Mouse (Mus musculus): ENCODE measurements around the gene Rims1. TPM values are rescaled to one million over a fixed set of nuclear protein-coding genes. Genes with fewer than 3 reads are reported as not detected.

The Rims1 gene
- not detected in 2 replicates for total RNA-seq (2017)

DNA sequence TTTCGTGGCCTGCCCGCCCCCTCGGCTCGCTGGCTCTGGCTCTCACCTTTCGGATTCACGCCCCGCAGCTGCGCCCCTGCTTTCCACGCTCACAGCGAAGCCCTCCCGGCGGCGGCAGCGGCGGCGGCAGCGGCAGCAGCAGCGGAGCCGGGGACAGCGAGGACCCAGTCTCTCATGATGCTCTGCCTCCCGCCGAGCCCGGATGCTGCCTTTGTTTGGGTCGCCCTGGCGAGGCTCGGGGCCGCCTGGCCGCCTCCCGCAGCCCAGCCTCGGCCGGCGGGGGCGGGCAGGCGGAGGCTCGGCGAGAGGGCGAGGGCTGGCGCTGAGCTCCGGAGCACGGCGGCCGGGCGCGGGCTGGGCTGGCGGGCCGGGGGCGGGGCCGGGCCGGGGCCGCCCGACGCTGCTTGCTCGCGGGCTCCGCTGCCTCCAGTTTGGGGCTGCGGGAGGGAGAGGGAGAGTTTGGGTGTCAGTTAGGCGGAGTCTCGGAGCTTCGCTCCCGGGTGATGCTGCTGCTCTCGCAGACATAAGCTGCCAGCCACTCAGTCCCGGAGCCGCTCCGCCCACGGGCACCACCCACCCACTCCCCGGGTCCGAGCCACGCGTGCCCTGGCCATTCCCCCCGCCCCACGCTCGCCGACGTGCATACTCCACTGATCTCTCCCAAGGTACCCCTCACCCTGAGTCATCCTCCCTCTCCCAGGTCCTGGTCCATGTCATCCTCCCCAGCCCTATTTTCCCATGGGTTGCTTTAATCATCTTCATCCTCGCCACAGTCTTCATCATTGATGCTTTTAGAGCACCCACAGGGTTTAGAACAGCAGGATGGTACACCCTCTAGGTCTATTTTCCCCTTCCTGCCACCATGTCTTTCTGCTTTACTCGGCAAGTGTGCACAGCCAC, at the start of gene Rims1:
Gene Rims1 (minus strand): TSS at position 269 of the 900 bp plus-strand sequence.
- peak; percentile 58 for ATAC-seq (replicated peaks; ENCODE audit: low read depth, poor library complexity, severe bottlenecking)

DNA sequence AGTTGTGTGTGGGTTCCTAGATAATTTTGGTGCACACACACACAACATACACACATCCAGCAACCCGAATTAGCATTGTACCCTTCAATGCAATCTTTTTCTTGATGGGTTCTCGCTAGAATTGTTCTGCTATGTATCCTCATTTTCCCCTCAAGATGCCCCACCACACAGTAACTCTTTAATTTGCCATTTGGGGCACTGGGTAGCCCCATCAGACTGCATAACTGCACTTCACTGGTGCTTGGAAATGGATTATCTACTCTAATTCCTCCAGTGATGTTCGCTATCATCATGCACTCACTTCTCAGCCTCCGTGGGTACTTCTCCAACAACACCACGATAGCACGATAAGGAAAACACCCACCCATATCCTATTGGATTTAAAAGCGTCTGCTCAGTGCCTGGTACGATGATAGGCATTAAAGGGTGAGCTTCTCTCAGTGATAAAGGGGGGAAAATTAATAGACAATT, 867 bp upstream of the Rims1 start:
- ATAC-seq (replicated peaks; ENCODE audit: low read depth, poor library complexity, severe bottlenecking): no peak

GRCm38 (mm10) chr1:22805025-22805725, 619 bp downstream of the Rims1 start:
- no peak for ATAC-seq (replicated peaks; ENCODE audit: low read depth, poor library complexity, severe bottlenecking)

- ATAC-seq (replicated peaks; ENCODE audit: low read depth, poor library complexity, severe bottlenecking): no peak
Observed at GRCm38 (mm10) chr1:22804148-22804885, 1.5 kb downstream of the Rims1 start.

DNA sequence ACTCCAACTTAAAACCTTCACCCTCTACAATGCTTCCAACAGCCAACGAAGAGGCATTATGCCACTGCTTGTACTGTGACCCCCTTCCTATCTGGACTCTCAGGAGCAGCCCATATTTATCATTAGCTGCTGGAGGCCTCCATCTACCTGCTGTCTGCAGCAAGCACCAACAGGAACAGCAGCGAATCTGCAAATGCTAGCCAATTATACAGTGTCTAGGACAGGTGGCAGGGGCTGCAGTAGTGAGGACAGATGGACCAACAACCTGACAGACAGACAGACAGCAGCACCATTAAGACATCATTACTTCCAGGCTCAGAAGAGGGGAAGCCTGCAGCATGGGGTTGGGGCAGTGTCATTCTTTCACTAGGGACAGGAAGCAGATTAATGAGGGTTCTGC, 2.3 kb downstream of the Rims1 start:
- no peak for ATAC-seq (replicated peaks; ENCODE audit: low read depth, poor library complexity, severe bottlenecking)

GRCm38 (mm10) chr1:22800276-22800675, 5.5 kb downstream of the Rims1 start:
- ATAC-seq (replicated peaks; ENCODE audit: low read depth, poor library complexity, severe bottlenecking): no peak

DNA sequence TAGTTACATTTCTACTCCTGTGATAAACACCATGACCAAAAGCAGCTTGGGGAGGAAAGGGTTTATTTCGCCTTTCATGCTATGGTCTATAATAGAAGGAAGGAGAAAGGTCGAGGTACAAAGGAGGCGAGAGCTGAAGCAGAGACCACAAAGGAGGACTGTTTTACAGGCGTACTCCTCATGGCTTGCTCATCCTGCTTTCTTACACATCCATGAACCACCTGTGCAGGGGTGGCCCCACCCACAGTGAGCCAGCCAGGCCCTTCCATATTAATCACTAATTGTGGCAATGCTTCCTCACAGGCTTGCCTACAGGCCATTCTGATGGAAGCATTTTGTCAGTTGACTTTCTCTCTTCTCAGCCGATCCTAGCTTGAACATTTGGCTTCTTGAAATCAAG, 8.7 kb downstream of the Rims1 start:
- no peak for ATAC-seq (replicated peaks; ENCODE audit: low read depth, poor library complexity, severe bottlenecking)

DNA sequence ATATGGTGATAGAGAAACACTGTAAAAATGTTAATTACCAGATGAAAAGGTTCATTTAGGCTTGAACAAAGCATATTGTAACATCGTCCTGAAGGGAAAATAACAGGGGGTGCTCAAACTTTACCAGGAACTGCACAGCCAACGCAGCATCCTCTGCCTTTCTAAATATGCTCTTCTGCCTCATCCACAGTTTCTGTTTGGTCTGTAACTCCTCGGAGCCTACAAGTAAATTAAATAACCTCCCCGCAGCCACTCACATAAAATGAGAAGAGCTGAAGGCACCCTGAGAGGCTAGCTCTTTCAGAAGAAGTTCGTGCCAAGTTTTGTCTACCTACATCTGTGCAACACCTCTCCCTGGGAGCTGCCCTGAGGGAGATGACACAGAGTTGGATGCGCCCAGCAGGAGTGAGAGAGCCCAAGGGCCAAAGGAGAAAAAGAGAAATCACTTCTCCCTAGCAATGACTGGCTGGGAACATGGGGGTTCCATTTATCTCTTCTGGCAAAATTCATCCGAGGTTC, 16.3 kb downstream of the Rims1 start:
- no peak for ATAC-seq (replicated peaks; ENCODE audit: low read depth, poor library complexity, severe bottlenecking)

DNA sequence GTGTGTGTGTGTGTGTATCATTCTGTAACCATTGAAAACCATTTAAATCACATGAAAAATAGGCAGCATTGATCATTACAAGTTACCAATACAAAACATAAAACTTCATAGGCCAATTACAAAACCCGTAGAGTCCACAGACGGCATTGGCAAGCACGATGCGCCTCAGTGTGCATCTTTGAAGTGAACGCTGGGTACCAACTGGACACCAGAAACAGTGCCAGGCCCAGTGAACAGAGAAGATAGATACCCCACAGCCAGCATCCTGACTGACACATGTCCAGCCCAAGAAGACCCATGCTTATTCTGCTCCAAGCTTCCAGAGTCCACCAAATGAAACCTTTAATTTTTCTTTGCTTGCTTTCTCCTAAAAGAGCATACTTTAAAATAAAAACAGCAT, 18.2 kb downstream of the Rims1 start:
- ATAC-seq (replicated peaks; ENCODE audit: low read depth, poor library complexity, severe bottlenecking): no peak

- no peak for ATAC-seq (replicated peaks; ENCODE audit: low read depth, poor library complexity, severe bottlenecking)
Observed at GRCm38 (mm10) chr1:22770530-22771254, 35.1 kb downstream of the Rims1 start.

DNA sequence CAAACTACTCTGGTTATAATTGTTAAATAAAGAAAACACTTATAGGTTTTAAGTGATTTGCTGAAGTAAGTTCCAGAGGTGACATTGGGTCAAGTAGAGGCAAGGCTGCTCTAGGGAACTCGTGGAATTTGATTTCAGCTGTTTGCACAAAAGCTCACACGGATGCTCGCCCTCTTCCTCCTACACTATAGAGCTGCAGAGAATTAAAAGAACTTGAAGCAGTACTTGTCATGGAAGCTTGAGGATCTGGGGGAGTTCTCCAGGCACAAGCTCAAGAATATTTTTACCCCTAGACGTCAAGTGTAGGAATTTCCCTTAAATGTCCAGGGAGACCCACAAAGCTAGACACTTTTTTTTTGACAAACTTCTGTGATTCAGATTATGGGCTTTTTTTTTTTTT, 42.4 kb downstream of the Rims1 start:
- no peak for ATAC-seq (replicated peaks; ENCODE audit: low read depth, poor library complexity, severe bottlenecking)

GRCm38 (mm10) chr1:22762780-22763179, 43.0 kb downstream of the Rims1 start:
- ATAC-seq (replicated peaks; ENCODE audit: low read depth, poor library complexity, severe bottlenecking): no peak

DNA sequence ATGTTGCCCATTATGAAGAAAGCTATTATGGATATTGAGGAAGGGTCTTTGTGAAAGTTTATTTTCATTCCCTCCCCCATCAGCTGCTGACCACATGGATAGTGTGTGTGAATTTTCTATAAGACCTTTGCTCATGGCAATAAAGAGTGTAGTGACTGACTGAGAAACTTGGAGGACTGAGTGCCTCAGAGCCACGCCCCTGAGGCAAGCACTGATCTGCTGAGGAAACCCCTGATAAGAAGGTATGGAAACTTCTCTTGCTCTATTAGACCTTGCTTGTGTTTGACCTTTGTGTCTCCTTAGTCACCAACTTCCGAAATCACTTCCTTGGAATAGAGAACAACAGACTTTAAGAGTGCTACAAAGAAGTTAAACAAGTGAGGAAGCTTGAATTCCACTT, 55.3 kb downstream of the Rims1 start:
- ATAC-seq (replicated peaks; ENCODE audit: low read depth, poor library complexity, severe bottlenecking): no peak

DNA sequence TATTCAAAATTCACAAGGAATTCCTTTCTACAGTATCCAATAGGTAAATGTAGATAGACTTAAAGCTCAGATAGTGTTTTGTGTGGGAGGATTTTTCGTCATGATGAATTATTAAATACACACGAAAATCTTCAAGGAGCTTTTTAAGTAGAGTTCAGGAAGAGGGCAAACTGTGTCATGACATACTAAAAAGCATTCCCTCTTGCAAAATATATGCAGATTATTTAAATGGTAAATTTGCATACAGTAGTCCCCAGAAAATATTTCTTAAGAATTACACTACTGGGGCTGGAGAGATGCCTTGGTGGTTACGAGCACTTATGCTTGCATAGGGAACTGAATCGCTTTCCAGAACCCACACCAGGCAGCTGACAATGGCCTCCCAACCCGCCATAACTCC, 61.1 kb downstream of the Rims1 start:
- no peak for ATAC-seq (replicated peaks; ENCODE audit: low read depth, poor library complexity, severe bottlenecking)

DNA sequence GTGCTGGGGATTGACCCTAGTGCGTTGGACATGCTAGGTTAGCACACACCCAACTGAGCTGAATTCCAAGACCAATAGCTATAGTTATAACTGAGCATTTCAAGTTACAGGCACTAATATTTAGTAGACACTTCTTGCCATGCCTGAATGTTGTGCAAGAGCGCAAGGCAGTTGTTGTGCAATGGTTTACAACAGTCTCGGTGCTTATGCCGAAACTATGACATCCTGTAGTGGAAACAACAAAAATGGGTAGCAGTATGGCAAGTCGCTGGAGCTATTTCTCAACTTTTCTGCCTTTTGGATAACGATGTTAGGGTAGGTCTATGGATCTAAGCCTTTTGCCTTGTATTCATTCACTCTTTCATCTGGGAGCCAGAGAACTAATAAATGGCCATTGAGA, 68.3 kb downstream of the Rims1 start:
- ATAC-seq (replicated peaks; ENCODE audit: low read depth, poor library complexity, severe bottlenecking): no peak

DNA sequence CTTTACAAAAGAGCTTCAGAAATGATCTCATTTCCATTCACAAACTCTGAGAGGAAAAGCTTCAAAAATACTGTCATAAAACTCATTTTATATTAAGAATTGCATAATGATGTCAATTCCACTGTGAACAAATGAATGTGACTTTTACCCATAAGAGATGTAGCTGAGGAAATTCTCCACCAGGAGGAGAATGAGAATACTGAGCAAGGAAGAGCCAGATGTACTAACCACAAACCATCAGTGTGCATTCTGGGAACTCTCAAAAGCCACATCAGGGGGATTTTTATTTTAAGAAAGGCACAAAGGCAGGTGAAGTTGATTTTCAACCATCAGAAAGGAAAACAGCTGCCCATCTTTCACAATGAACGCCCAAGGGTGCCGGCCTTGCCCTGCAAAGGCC, 71.4 kb downstream of the Rims1 start:
- ATAC-seq (replicated peaks; ENCODE audit: low read depth, poor library complexity, severe bottlenecking): no peak

DNA sequence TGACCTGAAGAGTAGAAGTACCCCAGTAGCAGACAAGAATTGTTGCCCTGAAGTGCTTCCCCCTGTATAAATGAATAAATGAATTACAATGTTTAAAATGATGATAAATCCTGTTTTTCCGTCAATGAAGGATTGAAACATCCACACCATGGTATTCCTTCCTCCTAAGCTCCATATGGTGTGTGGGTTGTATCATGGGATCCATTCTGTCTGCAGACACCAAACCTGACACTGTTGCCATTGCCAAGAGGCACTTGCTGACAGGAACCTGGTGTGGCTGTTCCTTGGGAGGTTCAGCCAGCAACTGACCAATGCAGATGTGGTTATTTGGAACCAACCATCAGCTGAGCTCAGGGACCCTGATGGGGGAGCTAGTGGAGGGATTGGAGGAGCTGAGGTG, 72.5 kb downstream of the Rims1 start:
- no peak for ATAC-seq (replicated peaks; ENCODE audit: low read depth, poor library complexity, severe bottlenecking)

- no peak for ATAC-seq (replicated peaks; ENCODE audit: low read depth, poor library complexity, severe bottlenecking)
Observed at GRCm38 (mm10) chr1:22728207-22728606, 77.6 kb downstream of the Rims1 start.

DNA sequence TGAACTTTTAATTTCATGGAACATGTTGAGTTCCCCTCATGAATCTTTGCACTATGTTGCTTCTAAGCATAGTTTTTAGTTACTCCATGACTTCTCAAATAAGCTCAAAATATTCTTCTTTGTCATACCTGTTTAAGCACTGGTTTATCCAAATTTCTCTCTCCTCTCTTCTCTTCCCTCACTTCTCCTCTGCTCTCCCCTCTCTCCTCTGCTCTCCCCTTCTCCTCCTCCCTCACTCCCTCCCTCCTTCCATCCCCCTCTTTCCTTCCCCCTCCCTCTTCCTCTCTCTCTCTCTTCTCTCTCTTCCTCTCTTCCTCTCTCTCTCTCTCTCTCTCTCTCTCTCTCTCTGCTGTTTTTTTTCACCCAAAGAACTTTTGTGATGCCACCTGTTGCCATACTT, 84.1 kb downstream of the Rims1 start:
- ATAC-seq (replicated peaks; ENCODE audit: low read depth, poor library complexity, severe bottlenecking): no peak

- ATAC-seq (replicated peaks; ENCODE audit: low read depth, poor library complexity, severe bottlenecking): no peak
Observed at GRCm38 (mm10) chr1:22720714-22721113, 85.1 kb downstream of the Rims1 start.

Data from common myeloid progenitor, adult 5-6 weeks (primary cell).